Mouse (Mus musculus): ENCODE data around the gene Zfp141.

GRCm38 (mm10) chr7:42450618-42451017 lies 54.9 kb downstream of the Zfp141 start:
- TF ChIP-seq POLR2A (IDR thresholded peaks at IDR 0.05; ENCODE audit: low read depth, low read length) (no peak), CTCF (IDR thresholded peaks at IDR 0.05; ENCODE audit: extremely low read depth, insufficient read depth, insufficient read length, insufficient replicate concordance) (peak; percentile 28; the same call in 1 of the 2 replicates)
